Mouse (Mus musculus) CH12.LX (cell line): ENCODE measurements at regions not wholly inside any gene's neighbourhood (a gene's known extent, or its start where the extent isn't known, plus 50 kb on each side); places are given as distances from the start of the nearest gene placed in this dataset.

Source experiments
- DNase-seq: peaks from one replicate; pipeline ENCODE4 v3.0.0-alpha.2; 2013; ENCODE audit errors: extremely low read depth
- H3K27ac ChIP-seq: 2 replicates; pipeline ENCODE4 v1.5.1; 2012; ENCODE audit warnings: low read depth, mild to moderate bottlenecking, control low read depth, moderate library complexity; ENCODE audit not compliant: insufficient read depth
- H3K27me3 ChIP-seq: replicated peaks from 2 replicates; pipeline ENCODE3; 2012; ENCODE audit warnings: inconsistent platforms
- H3K36me3 ChIP-seq, 2 experiments: replicated peaks in 1 of 2; 2 replicates each; pipeline versions ENCODE3 to v1.6.1; 2012; ENCODE audit warnings: inconsistent platforms in 1 of 2, low read length in 1 of 2, mild to moderate bottlenecking in 1 of 2, mixed read lengths in 1 of 2, moderate library complexity in 1 of 2; ENCODE audit not compliant: control insufficient read depth in 1 of 2, insufficient read depth in 1 of 2
- H3K4me1 ChIP-seq, 2 experiments: 2 replicates each; pipeline ENCODE4 v1.6.1; 2012; ENCODE audit warnings: inconsistent platforms in 1 of 2, moderate library complexity in 1 of 2; ENCODE audit not compliant: insufficient read depth in 2 of 2, control insufficient read depth in 1 of 2
- H3K4me2 ChIP-seq: 2 replicates; pipeline ENCODE4 v1.6.1; 2012; ENCODE audit warnings: low read depth, mild to moderate bottlenecking, control low read depth; ENCODE audit not compliant: poor library complexity, insufficient read depth, severe bottlenecking
- H3K4me3 ChIP-seq, 3 experiments: fragments of 150-350 bp in 1 of 3; sonication (generic) in 1 of 3; replicated peaks in 1 of 3; 2 replicates each; pipeline versions ENCODE3 to v1.5.1; 2011 to 2012; ENCODE audit warnings: low read depth in 2 of 3, low read length in 2 of 3, mild to moderate bottlenecking in 2 of 3, moderate library complexity in 2 of 3, control low read depth in 1 of 3, improper control_type of control experiment in 1 of 3, inconsistent platforms in 1 of 3, mixed read lengths in 1 of 3; ENCODE audit not compliant: poor library complexity in 1 of 3
- H3K79me2 ChIP-seq: replicated peaks from 2 replicates; pipeline ENCODE4 v1.6.1; 2012; ENCODE audit warnings: mild to moderate bottlenecking, moderate library complexity; ENCODE audit not compliant: control insufficient read depth, poor library complexity, insufficient read depth, severe bottlenecking; ENCODE audit errors: extremely low read depth
- H3K9ac ChIP-seq: 2 replicates; pipeline ENCODE4 v1.6.1; 2012; ENCODE audit warnings: low read depth, mild to moderate bottlenecking, control low read depth, moderate library complexity; ENCODE audit not compliant: insufficient read depth
- H3K9me3 ChIP-seq: replicated peaks from 2 replicates; pipeline ENCODE3; 2012; ENCODE audit warnings: low read length, inconsistent platforms, mixed read lengths
- BHLHE40 ChIP-seq: IDR thresholded peaks from 2 replicates; pipeline ENCODE4 v1.6.1; 2011; ENCODE audit warnings: mild to moderate bottlenecking, low read depth, low read length, improper control_type of control experiment
- E2F4 ChIP-seq: IDR thresholded peaks from 2 replicates; pipeline ENCODE4 v1.6.1; 2011; ENCODE audit warnings: low read depth, low read length, improper control_type of control experiment; ENCODE audit not compliant: insufficient replicate concordance
- EP300 ChIP-seq: IDR thresholded peaks from 2 replicates; pipeline ENCODE4 v1.6.1; 2011; ENCODE audit warnings: low read length, improper control_type of control experiment
- GABPA ChIP-seq: IDR thresholded peaks from 2 replicates; pipeline ENCODE4 v1.6.1; 2012; ENCODE audit warnings: low read depth, low read length, improper control_type of control experiment, inconsistent platforms; ENCODE audit not compliant: insufficient replicate concordance
- HCFC1 ChIP-seq: IDR thresholded peaks from 2 replicates; pipeline ENCODE4 v1.6.1; 2012; ENCODE audit warnings: low read depth, mild to moderate bottlenecking, inconsistent platforms, low read length, improper control_type of control experiment
- JUN ChIP-seq: IDR thresholded peaks from 2 replicates; pipeline ENCODE4 v1.6.1; 2011; ENCODE audit warnings: low read depth, mild to moderate bottlenecking, low read length, improper control_type of control experiment, moderate library complexity; ENCODE audit not compliant: insufficient read depth
- JUND ChIP-seq: conservative IDR thresholded peaks from 2 replicates; pipeline ENCODE4 v1.6.1; 2011; ENCODE audit warnings: low read depth, low read length, improper control_type of control experiment
- KAT2A ChIP-seq: IDR thresholded peaks from 2 replicates; pipeline ENCODE4 v1.6.1; 2012; ENCODE audit warnings: low read length, improper control_type of control experiment, inconsistent platforms; ENCODE audit not compliant: insufficient replicate concordance
- MEF2A ChIP-seq: IDR thresholded peaks from 2 replicates; pipeline ENCODE4 v1.6.1; 2014; ENCODE audit warnings: low read depth, mild to moderate bottlenecking, inconsistent platforms, low read length, improper control_type of control experiment, borderline replicate concordance
- MYC ChIP-seq: IDR thresholded peaks from 2 replicates; pipeline ENCODE4 v1.6.1; 2011; ENCODE audit warnings: low read depth, mild to moderate bottlenecking, improper control_type of control experiment, low read length
- NRF1 ChIP-seq: IDR thresholded peaks from 2 replicates; pipeline ENCODE4 v1.6.1; 2014; ENCODE audit warnings: low read depth, mild to moderate bottlenecking, inconsistent platforms, low read length, improper control_type of control experiment, moderate library complexity
- PAX5 ChIP-seq: IDR thresholded peaks from 2 replicates; pipeline ENCODE4 v1.6.1; 2012; ENCODE audit warnings: low read length, inconsistent platforms, mixed read lengths
- POLR2A ChIP-seq: IDR thresholded peaks from 2 replicates; pipeline ENCODE4 v1.6.1; 2011; ENCODE audit warnings: low read depth, mild to moderate bottlenecking, improper control_type of control experiment, low read length
- POLR2AphosphoS2 ChIP-seq: IDR thresholded peaks from 2 replicates; pipeline ENCODE4 v1.6.1; 2011; ENCODE audit warnings: low read depth, low read length, improper control_type of control experiment
- RAD21 ChIP-seq: IDR thresholded peaks from 2 replicates; pipeline ENCODE4 v1.6.1; 2011; ENCODE audit warnings: low read depth, mild to moderate bottlenecking, low read length, improper control_type of control experiment, moderate library complexity
- UBTF ChIP-seq: IDR thresholded peaks from 2 replicates; pipeline ENCODE4 v1.6.1; 2012; ENCODE audit warnings: low read depth, mild to moderate bottlenecking, inconsistent platforms, low read length, improper control_type of control experiment, moderate library complexity
- USF1 ChIP-seq: IDR thresholded peaks from 2 replicates; pipeline ENCODE4 v1.6.1; 2014; ENCODE audit warnings: low read depth, mild to moderate bottlenecking, inconsistent platforms, low read length, improper control_type of control experiment
- ZMIZ1 ChIP-seq: IDR thresholded peaks from 2 replicates; pipeline ENCODE4 v1.6.1; 2012; ENCODE audit warnings: low read depth, mild to moderate bottlenecking, inconsistent platforms, low read length, improper control_type of control experiment
- ZNF384 ChIP-seq: IDR thresholded peaks from 2 replicates; pipeline ENCODE4 v1.6.1; 2012; ENCODE audit warnings: low read depth, low read length, improper control_type of control experiment, inconsistent platforms
- dilution Hi-C: fragments of 300-500 bp; cut with MboI; formaldehyde crosslinking; loops from 2 replicates; pipeline ENCODE4 v1.14.3; 2020; ENCODE audit warnings: low sequenced_read_pairs; ENCODE audit not compliant: extremely low pct_unique_long_range_greater_than_20kb, extremely low pct_ligation_motif_present
- in situ Hi-C: fragments of 300-500 bp; cut with MboI; formaldehyde crosslinking; loops from 3 replicates; pipeline ENCODE4 v1.14.3; 2019; ENCODE audit warnings: low sequenced_read_pairs, low pct_ligation_motif_present, low pct_unique_long_range_greater_than_20kb, mixed read lengths

DNA sequence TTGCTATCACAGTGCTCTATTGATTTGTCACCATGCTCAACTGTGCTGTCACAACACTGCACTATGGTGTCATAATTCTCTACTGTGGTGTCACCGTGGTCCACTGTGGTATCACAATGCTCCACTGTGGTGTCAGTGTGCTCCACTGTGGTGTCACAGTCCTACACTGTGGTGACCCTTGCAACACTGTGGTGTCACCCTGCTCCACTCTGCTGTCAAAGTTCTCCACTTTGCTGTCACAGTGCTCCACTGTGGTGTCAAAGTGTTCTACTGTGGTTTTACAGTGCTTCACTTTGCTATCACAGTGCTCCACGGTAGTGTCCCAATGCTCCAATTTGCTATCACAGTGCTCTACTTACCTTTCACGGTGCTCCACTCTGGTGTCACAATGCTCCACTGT is 74.3 kb upstream of the Trpm1 start:
- Histone ChIP-seq H3K36me3 (no peaks in the 10 kb centered on the region), H3K4me3 (no peak overlapping the region), H3K9ac (no peak overlapping the region), H3K4me2 (no peak overlapping the region), H3K4me1 (peaks cover 0 to 4% of the 10 kb centered on the region in 2 experiments; a peak in 1 of 4 replicates), H3K27ac (no peak overlapping the region)
- dilution Hi-C loops, result no loop called here
- TF ChIP-seq PAX5 (no peak), MEF2A (no peak), UBTF (no peak), USF1 (no peak), ZMIZ1 (no peak), JUN (no peak), ZNF384 (no peak), NRF1 (no peak), POLR2AphosphoS2 (no peak), KAT2A (no peak), HCFC1 (no peak), EP300 (no peak), GABPA (no peak), POLR2A (no peak), RAD21 (no peak), JUND (no peak), MYC (no peak), BHLHE40 (no peak), E2F4 (no peak)
- TF ChIP-seq, all 38 proteins: peak for 0
- in situ Hi-C loops, result no loop called here
- Histone ChIP-seq H3K79me2 (no peaks in the 10 kb centered on the region), H3K9me3 (peaks cover 2% of the 10 kb centered on the region), H3K27me3 (no peaks in the 10 kb centered on the region)
- no peak for DNase-seq

DNA sequence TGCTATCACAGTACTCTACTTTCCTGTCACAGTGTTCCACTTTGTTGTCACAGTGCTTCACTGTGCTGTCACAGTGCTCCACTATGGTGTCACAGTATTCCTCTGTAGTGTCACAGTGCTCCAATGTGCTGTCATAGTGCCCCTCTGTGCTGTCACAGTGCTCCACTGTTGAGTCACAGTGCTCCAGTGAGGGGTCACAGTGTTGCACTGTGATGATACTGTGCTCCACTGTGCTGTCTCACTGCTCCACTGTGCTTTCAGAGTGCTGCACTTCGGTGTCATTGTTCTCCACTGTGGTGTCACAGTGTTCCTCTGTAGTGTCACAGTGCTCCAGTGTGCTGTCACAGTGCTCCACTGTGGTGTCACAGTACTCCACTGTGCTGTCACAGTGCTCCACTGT is 75.0 kb upstream of the Trpm1 start:
- dilution Hi-C loops, result no loop called here
- Histone ChIP-seq H3K4me3 (no peak overlapping the region), H3K36me3 (no peaks in the 10 kb centered on the region), H3K4me1 (peaks cover 0 to 4% of the 10 kb centered on the region in 2 experiments; a peak in 1 of 4 replicates), H3K79me2 (no peaks in the 10 kb centered on the region), H3K27ac (no peak overlapping the region), H3K9ac (no peak overlapping the region), H3K9me3 (peaks cover 2% of the 10 kb centered on the region), H3K4me2 (no peak overlapping the region), H3K27me3 (no peaks in the 10 kb centered on the region)
- DNase-seq, result no peak
- TF ChIP-seq POLR2AphosphoS2, result no peak
- in situ Hi-C loops, result no loop called here
